Mouse (Mus musculus) brain, embryonic 18.5 days (tissue): ENCODE data around the gene Pou5f1.

Experiments used
- DNase-seq: peaks from one replicate; pipeline ENCODE4 v3.0.0-alpha.2; 2012; ENCODE audit warnings: low read depth, low spot score

Gene Pou5f1

DNA sequence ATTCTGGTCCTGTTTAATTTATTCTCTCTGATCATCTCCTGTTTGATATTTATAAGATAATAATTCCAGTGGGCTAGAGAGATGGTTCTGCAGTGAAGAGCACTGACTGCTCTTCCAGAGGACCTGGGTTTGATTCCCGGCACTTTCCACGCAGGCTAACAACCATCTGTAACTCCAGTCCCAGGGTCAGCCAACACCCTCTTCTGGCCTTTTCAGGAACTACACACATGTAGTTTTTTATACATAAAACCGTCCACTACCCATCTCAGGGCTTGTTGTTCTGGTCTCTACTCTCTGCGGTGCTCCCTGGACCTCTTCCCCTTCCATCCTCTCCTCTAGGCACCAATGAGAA, 44.3 kb downstream of the Pou5f1 start:
- no peak for DNase-seq

DNA sequence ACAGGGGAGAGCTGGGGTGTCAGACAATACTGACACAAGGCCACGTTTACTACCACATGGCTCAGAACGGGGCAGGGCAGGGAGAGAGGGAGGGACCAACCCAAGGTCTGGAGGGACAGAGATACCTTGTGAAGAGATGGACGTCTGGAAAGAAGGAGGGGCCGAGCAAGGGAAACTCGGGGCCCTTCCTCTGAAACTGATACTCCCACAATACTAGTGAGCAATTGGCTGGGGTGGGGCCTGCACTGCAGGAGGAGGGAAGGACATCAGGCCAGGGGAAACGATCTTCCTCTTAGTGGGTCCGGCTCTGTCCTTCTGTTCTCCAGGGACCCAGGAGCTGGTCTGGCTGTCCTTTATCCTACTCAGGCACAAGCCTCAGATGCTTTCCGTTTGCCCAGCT, 45.1 kb downstream of the Pou5f1 start:
- no peak for DNase-seq

DNA sequence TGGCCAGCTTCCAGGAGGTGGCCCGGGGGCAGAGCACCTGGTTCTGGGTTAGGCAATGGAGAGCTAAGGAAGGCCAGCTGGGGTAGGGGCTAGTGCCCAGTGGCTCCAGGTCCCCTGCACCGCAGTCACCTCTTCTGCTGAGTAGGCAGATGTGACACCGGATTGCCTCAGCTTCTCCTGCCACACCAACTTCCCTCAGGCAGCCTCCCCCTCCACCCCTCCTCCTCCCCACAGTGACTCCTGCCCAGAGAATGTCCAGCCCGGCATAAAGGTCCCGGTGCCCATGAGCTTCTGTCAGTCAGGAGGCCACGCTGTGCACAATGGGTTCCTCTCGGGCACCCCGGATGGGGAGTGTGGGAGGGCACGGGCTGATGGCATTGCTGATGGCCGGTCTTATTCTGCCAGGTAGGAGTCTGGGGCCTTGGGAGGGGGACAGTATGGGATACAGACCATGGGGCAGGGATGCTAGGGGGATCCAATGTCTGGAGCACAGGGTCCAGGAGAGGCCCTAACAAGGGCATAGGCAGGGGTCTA, 46.1 kb downstream of the Pou5f1 start, which contains the start of gene Cdsn:
Gene Cdsn (plus strand): TSS at position 248 of the 534 bp plus-strand sequence.
- DNase-seq: no peak

GRCm38 (mm10) chr17:35554321-35554720, 48.5 kb downstream of the Pou5f1 start:
- DNase-seq: no peak

- no peak for DNase-seq
Measured at GRCm38 (mm10) chr17:35554761-35555397, 49.1 kb downstream of the Pou5f1 start.

DNA sequence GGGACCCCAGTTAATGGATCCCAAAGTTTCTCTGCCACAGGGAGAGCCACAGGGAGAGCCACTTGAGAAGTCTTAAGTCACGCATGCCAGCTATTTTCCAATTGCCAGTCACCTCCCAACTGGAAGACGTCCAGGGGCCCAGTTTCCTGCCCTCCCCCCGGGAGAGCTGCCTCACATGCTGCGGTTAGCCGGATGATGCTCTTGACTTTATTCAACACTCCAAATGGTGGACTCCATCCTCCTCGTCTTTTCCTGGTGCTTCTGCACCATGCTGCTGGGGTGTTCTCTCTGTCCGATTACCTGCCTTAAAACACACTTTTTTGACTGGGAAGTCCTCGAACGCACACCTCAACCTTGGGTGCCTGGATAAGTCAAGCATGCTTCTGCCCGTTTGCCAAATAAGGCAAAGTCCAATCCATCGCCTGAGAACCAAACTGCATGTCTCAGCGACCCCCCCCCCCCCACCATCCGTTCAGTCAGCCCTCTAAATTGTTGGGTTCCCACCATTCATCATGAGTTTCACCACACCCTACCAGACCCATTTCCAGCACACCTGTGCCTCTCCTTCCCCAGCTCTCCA, 50.5 kb downstream of the Pou5f1 start:
- no peak for DNase-seq

DNA sequence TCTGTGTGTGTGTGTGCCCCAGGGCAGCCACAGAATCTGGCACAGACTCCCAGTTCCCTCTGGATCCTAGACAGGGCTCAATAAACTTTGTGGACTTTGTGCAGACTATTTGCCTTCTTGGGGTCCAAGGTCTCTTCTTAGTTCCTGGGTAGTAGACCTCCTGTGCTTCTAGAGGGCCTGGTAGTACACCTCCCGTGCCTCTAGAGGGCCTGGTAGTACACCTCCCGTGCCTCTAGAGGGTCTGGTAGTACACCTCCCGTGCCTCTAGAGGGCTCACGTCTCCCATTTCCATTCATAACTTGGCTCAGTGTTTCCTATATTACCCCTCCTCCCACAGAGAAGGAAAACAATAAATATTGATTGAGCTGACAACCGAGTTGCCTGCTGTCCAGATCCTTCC, 51.0 kb downstream of the Pou5f1 start:
- no peak for DNase-seq

GRCm38 (mm10) chr17:35557351-35557750, 51.5 kb downstream of the Pou5f1 start:
- DNase-seq: no peak

GRCm38 (mm10) chr17:35558216-35558615, 52.4 kb downstream of the Pou5f1 start:
- no peak for DNase-seq
